Mouse (Mus musculus): ENCODE data around the gene 4933415A04Rik.
A peak's percentile ranks its signal among the peaks of the same experiment; 100 is the strongest.

The 4933415A04Rik gene

DNA sequence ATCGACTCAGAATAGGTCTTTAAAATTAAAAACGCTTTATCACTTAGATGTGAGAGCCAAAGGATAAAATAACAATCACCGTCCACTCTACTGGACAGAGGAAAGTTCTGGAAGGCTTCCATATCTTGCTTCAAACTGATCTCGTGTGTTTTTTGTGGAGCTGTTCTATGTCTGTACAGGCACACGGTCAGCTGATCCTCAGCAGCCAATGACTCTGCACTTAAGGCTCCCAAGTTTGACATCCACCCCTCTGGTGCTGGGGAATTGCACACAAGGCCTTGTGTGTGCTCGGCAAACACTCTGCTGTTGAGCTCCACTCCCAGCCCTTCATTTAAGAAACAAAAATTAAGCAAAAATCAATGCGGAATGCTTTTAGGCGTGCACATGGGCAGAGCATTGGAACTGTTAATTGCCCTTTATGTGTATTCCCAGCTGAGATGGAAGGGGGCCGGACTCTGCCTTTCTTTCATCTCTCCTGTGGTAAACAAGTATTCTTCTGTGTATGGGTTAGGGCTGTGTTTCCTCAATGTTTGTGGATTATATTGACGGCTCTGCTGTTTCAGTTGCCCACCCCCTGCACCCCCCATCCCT is 23.1 kb upstream of the 4933415A04Rik start:
- no peaks in the 10 kb centered on the region for H3K27me3 ChIP-seq (ENCODE audit: control insufficient read depth, insufficient read depth, low read length, poor library complexity, severe bottlenecking)
- no peaks in the 10 kb centered on the region for H3K36me3 ChIP-seq (ENCODE audit: control insufficient read depth, insufficient read depth, low read length, poor library complexity, severe bottlenecking)
- no peak for DNase-seq (ENCODE audit: low read depth, low spot score)

DNA sequence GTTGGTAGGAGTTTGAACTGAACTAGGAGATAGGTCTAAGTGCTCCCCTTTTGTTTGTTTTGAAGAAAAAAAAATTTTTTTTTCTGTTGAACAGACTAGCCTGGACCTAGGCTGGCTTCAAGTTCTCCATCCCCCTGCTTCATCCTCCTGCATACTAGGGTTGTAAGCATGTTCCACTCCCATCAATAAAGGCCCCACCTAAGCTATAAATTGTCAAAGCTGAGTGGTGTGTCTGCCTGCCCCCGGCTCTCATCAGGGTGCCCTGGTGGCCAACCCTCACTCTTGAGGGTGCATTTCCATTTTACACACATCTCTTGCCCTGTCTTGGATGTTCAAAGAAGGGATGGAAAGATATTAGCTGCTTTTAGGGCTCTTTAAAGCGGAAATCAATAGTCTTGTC is 21.4 kb upstream of the 4933415A04Rik start:
- H3K27me3 ChIP-seq (ENCODE audit: control insufficient read depth, insufficient read depth, low read length, poor library complexity, severe bottlenecking) = no peaks in the 10 kb centered on the region
- no peaks in the 10 kb centered on the region for H3K36me3 ChIP-seq (ENCODE audit: control insufficient read depth, insufficient read depth, low read length, poor library complexity, severe bottlenecking)
- DNase-seq (ENCODE audit: low read depth, low spot score) = no peak

DNA sequence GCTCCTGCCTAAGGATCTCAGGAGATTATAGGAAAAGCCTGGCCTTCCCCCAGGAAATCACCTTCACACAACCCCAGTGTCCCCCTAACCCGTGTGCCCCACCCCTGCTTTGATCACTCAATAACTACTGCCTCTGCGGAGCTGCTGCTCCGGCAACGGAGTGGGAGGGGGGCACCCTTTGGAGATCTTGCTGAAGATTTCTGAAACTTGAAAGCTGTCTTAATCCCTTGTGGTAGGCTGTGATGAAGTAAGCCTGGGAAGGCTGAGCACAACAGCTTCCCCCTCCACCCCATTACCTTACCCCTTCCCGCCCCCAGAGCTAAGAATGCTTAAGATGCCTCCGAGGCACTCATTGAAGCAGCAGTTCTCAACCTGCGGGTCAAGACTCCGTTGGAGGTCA is 21.0 kb upstream of the 4933415A04Rik start:
- Histone ChIP-seq H3K36me3 (ENCODE audit: control insufficient read depth, insufficient read depth, low read length, poor library complexity, severe bottlenecking) (no peaks in the 10 kb centered on the region), H3K27me3 (ENCODE audit: control insufficient read depth, insufficient read depth, low read length, poor library complexity, severe bottlenecking) (no peaks in the 10 kb centered on the region)
- no peak for DNase-seq (ENCODE audit: low read depth, low spot score)

DNA sequence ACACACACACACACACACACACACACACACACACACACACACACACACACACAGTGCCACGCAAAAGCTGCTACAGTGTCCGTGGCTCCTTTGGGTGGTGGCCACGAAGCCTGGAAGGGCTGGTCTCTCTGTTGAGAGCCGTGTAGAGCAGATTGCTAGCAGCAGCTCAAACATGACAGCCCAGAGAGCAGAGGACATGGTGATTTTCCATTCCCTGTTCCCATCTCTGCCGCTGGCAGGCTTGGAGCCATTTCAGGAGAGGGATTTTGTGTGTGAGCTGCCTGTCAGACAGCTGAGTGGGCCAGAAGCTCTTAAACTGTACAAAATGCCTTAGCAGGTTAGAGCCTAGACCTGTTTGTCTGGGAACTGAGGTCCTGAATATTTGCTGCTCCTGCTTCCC is 20.1 kb upstream of the 4933415A04Rik start:
- no peaks in the 10 kb centered on the region for H3K36me3 ChIP-seq (ENCODE audit: control insufficient read depth, insufficient read depth, low read length, poor library complexity, severe bottlenecking)
- no peak for DNase-seq (ENCODE audit: low read depth, low spot score)
- no peaks in the 10 kb centered on the region for H3K27me3 ChIP-seq (ENCODE audit: control insufficient read depth, insufficient read depth, low read length, poor library complexity, severe bottlenecking)

DNA sequence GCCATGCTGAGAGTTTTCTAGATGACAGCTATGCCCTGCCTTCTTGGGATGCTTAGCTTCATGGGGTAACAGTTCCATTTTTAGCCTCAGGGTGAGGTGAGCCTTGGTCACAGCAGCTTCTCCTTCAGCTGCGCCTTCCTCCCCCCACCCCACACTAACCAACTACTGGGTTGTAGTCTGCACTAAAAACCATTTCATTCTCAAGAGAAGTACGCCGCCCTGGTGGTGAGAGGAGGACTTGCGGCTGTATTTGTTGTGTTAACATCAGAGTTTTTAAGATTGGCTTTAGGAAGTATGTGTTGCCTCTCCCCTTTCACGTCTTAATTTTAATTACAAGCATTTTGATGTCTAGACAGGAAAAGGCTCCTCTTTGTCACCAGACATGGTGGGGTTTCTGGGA is 18.6 kb upstream of the 4933415A04Rik start:
- Histone ChIP-seq H3K27me3 (ENCODE audit: control insufficient read depth, insufficient read depth, low read length, poor library complexity, severe bottlenecking) (no peaks in the 10 kb centered on the region), H3K36me3 (ENCODE audit: control insufficient read depth, insufficient read depth, low read length, poor library complexity, severe bottlenecking) (no peaks in the 10 kb centered on the region)
- peak; percentile 49 for DNase-seq (ENCODE audit: low read depth, low spot score)

DNA sequence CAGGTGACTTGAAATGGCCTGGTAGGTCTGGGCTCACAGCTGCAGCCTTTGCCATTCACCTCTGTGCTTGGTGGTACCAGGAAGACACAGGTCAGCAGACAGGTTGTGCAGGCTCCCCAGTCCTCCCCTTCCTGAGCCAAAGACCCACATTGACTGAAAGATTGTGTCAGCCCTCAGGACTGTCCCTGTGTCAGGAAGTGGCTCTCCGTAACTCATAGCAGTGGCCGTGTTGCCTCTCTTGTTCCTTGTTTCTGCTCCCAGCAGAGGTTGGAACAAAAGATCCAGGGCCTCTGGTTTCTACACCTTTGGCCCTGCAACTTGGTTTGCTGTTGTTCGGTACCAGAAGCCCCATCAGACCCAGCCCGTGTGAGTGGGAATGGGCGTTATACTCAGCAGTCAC is 17.7 kb upstream of the 4933415A04Rik start:
- DNase-seq (ENCODE audit: low read depth, low spot score) = no peak
- Histone ChIP-seq H3K36me3 (ENCODE audit: control insufficient read depth, insufficient read depth, low read length, poor library complexity, severe bottlenecking) (no peaks in the 10 kb centered on the region), H3K27me3 (ENCODE audit: control insufficient read depth, insufficient read depth, low read length, poor library complexity, severe bottlenecking) (no peaks in the 10 kb centered on the region)

DNA sequence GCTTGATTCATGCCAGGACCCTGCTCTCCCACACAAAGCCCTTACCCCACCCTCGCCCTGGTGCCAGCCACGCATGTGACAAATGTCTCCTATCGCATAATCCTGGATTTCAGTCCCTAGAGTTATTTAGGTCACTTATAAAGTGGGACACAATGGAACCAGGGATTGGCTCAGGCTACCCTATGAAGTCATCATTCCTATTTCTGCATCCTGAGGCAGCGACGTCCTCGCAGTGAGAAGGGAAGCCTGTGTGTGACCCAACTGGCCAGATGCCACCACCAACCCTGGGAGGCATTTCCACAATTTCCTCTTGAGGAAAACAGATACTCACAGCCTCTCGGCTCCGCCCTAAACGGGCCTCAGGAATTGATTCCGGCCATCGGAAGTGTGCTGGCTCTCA is 17.2 kb upstream of the 4933415A04Rik start:
- no peak for DNase-seq (ENCODE audit: low read depth, low spot score)
- no peaks in the 10 kb centered on the region for H3K27me3 ChIP-seq (ENCODE audit: control insufficient read depth, insufficient read depth, low read length, poor library complexity, severe bottlenecking)
- H3K36me3 ChIP-seq (ENCODE audit: control insufficient read depth, insufficient read depth, low read length, poor library complexity, severe bottlenecking) = no peaks in the 10 kb centered on the region

DNA sequence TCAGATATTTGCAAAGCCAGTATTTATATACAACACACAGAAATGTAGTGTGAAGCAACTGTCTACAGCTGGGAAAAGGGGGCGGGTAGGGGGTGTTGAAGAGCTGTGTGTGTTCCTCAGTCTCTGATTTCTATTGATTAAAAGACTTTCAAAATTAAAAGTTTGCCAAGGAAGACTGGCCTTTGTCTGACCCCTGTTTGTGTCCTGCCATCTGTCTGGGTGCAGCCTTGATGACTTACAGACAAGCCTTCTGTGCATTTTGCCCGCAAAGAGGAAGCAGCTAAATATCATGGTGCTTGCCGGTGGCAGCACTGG is 11.8 kb upstream of the 4933415A04Rik start:
- no peaks in the 10 kb centered on the region for H3K27me3 ChIP-seq (ENCODE audit: control insufficient read depth, insufficient read depth, low read length, poor library complexity, severe bottlenecking)
- DNase-seq (ENCODE audit: low read depth, low spot score) = no peak
- H3K36me3 ChIP-seq (ENCODE audit: control insufficient read depth, insufficient read depth, low read length, poor library complexity, severe bottlenecking) = no peaks in the 10 kb centered on the region

DNA sequence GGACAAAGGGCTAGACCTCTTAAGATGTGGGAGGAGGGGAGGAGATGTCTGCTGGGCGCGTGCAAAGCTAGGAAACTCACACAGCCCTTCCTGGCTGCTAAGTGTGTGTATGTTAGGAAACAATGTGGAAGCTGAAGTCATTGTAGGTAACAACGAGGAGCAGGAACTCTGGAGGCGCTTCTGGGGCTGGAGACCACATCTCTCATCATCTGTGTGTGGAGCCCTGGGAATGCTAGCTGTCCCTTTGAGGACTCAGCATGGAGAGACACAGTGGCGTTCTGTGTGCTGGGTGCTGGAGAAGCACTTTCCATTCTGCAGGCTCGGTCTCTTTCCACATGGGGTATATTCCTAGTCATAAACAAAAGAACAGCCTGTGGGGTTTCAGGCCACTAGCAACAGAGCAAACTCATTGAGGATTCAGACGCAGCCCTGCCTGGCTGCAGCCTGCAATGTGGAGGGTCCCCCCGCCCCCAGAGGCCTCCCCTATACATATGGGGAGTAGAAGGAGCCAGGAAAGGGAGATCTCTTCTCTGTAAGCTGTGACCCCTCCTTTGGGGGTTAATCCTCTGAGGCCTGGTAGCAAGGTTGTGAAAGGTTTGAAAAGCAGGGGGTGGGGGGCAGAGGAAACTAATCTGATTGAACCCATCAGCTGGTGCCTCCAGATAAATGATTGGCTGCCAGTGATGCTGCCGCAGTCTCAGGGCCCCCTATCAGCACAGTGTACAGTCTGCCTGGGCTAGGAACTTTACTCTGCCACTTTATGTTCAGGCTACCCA is 11.3 kb upstream of the 4933415A04Rik start:
- no peaks in the 10 kb centered on the region for H3K27me3 ChIP-seq (ENCODE audit: control insufficient read depth, insufficient read depth, low read length, poor library complexity, severe bottlenecking)
- H3K36me3 ChIP-seq (ENCODE audit: control insufficient read depth, insufficient read depth, low read length, poor library complexity, severe bottlenecking) = no peaks in the 10 kb centered on the region
- no peak for DNase-seq (ENCODE audit: low read depth, low spot score)

DNA sequence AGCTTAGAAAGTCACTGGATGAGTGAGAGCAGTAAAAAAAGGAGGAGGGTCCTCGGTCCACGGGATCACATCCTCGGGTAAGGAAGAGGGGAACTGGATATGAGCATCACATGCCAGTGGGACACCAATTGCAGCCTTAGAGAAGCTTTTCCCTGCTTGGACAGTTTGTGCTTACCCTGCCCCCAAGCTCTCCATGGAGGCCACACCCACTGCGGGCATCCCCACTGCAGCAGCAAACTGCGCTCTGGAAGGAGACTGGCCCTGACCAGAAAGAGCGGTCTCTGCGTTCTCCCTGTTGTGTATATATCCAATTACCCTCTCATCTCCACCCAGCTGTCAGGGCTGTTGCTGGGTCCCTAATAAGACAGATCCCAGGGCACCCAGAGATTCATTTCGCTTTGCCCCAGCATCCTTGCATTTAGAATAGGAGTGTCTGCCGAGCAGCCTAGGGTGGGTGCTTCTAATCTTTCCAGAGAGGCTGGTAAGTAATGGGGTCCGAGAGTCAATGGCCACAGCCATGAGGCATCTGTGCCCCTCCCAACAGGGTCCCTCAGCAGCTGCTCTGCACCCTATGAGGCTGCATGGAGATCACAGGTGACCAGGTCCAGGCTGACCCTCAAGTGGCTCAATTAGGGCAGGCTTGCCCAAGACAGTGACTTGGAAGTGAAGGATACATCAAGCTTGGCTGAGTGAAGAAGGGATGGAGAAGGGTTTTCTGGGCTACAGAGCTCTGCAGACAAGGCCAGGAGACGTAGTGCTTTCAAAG is 8.9 kb upstream of the 4933415A04Rik start:
- Histone ChIP-seq H3K36me3 (ENCODE audit: control insufficient read depth, insufficient read depth, low read length, poor library complexity, severe bottlenecking) (no peaks in the 10 kb centered on the region), H3K27me3 (ENCODE audit: control insufficient read depth, insufficient read depth, low read length, poor library complexity, severe bottlenecking) (no peaks in the 10 kb centered on the region)
- no peak for DNase-seq (ENCODE audit: low read depth, low spot score)

DNA sequence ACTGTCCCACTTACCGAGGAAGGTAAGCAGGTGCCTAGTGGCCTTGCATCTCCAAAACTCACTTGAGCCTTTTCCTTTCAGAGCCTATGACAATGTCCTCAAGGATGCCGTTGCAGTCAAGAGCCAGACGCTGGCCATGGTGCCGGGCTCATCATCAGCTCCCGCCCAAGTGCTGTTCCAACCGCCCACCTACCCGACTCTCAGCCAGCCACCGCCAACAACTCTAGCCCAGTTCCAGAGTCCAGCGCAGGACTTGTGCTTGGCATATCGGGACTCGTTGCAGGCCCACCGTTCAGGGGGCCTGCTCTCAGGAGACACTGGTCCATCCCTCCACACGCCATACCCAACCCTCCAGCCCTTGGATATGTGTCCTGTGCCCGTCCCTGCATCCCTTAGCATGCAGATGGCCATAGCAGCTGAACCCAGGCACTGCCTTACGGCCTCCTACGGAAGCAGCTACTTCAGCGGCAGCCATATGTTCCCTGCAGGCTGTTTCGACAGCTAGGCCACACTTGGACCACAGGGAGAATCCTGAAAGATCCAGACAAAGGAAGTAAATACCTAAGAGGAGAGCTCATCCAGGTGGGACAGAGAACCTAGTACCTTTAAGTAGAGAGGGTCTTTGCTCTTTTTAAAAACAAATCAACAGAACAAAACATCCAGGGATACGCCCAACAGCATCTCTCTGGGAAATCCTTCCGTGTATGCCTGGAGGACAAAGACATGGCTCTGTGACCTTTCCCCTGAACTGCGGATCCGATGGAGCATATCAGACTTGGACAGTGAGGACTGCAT is 1.4 kb upstream of the 4933415A04Rik start:
- DNase-seq (ENCODE audit: low read depth, low spot score) = no peak

DNA sequence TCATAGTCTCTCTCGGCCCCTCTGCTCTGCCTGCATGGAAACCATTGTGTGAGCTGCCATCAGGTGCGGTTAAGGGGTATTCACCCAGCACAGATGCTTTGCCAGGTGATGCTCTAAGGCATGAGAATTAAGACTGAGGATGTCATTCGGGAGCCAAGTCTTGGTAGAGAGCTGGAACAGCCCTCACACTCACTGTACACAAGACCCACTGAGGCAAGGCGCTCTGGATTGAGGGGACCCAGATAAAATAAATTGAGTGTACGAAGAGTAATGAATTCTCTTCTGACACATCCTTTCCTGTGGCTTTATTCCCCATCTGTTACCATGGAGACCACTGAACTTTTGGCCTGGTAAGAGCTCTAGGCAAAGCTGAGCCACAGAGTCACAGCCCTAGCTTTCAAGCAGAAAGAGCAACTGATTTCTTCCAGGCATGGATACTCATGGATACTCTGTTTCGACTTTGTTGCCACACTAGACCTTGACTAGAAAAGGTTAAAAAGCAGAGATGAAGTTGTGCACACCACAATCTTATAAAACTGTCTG is 2.8 kb downstream of the 4933415A04Rik start:
- Histone ChIP-seq H3K36me3 (ENCODE audit: control insufficient read depth, insufficient read depth, low read length, poor library complexity, severe bottlenecking) (no peaks in the 10 kb centered on the region), H3K27me3 (ENCODE audit: control insufficient read depth, insufficient read depth, low read length, poor library complexity, severe bottlenecking) (no peaks in the 10 kb centered on the region; the same call in 1 of the 2 replicates)
- DNase-seq (ENCODE audit: low read depth, low spot score) = no peak

More for the DNA sequence above, 1.4 kb upstream of the 4933415A04Rik start:
- Histone ChIP-seq H3K27me3 (ENCODE audit: control insufficient read depth, insufficient read depth, low read length, poor library complexity, severe bottlenecking) (no peaks in the 10 kb centered on the region; the same call in 1 of the 2 replicates), H3K36me3 (ENCODE audit: control insufficient read depth, insufficient read depth, low read length, poor library complexity, severe bottlenecking) (no peaks in the 10 kb centered on the region)

DNA sequence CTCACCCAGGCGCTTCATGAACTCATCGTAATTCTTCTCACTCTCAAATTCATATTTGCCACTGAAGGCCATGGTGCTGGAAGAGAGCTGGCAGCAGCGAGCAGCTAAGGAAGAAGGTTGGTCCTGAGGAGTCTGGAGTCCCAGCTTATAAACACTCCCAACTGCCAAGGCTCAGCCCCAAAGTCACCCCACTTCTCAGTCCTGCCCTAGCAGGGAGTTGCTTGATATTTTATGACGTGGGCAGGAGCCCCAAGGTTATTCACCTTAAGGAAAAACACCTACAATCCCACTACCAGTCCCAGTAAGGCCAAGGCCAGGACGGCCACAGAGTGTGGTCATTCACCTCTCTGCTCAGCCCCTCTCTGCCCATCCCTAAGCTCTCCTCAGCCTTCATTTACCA is 14.6 kb downstream of the 4933415A04Rik start, which contains the start of gene Fabp6:
TSS of gene Fabp6 (minus strand) at position 101 of the 400 bp plus-strand sequence.
- H3K27me3 ChIP-seq (ENCODE audit: control insufficient read depth, insufficient read depth, low read length, poor library complexity, severe bottlenecking) = no peaks in the 10 kb centered on the region

DNA sequence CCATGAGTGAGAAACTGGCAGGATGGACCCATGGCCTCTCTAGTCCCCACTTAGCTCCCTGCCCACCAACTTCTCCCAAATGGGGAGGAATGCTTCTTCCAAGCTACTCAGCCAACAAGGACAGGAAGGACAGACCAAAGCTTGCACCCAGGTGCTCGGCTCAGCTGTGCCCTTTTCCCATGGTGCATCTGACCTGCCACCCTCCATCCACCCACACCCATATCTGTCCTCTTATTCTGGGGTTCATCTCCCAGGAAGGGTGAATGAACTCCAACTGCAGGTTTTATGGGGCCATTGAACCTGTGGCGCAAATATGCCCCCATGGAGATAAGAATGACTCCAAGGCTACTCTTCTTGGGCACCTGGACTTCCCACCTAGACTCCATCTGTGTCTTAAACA is 17.4 kb downstream of the 4933415A04Rik start:
- DNase-seq (ENCODE audit: low read depth, low spot score) = no peak
- no peaks in the 10 kb centered on the region for H3K36me3 ChIP-seq (ENCODE audit: control insufficient read depth, insufficient read depth, low read length, poor library complexity, severe bottlenecking)
- H3K27me3 ChIP-seq (ENCODE audit: control insufficient read depth, insufficient read depth, low read length, poor library complexity, severe bottlenecking) = no peaks in the 10 kb centered on the region

More for the DNA sequence above, 14.6 kb downstream of the 4933415A04Rik start, which contains the start of gene Fabp6:
- no peak for DNase-seq (ENCODE audit: low read depth, low spot score)
- no peaks in the 10 kb centered on the region for H3K36me3 ChIP-seq (ENCODE audit: control insufficient read depth, insufficient read depth, low read length, poor library complexity, severe bottlenecking)
